Mouse (Mus musculus): ENCODE data around the gene Stau1. TPM values are rescaled to one million over a fixed set of nuclear protein-coding genes. Genes with fewer than 3 reads are reported as not detected.

Gene Stau1
- polyA plus RNA-seq, 1 experiment from 2014 or later, result 131 TPM

GRCm38 (mm10) chr2:166906523-166907182, 89.4 kb downstream of the Stau1 start:
- WGBS, result under 1% methylated on average over 28 of the region's 28 CpGs
- peak; percentile 34 for ATAC-seq
- no peaks in the 10 kb centered on the region for H3K27me3 ChIP-seq (replicated peaks; ENCODE audit: control insufficient read depth, insufficient read depth, low read length)

GRCm38 (mm10) chr2:166905711-166906522, 90.2 kb downstream of the Stau1 start, which contains the start of gene Cse1l:
Gene Cse1l, plus strand, starts transcription at chr2:166906040.
- Histone ChIP-seq H3K27me3 (replicated peaks; ENCODE audit: control insufficient read depth, insufficient read depth, low read length) (no peaks in the 10 kb centered on the region), H3K9ac (replicated peaks; ENCODE audit: low read depth, low read length) (peak within 1 kb of the TSS; percentile 91), H3K4me1 (replicated peaks; ENCODE audit: control insufficient read depth, insufficient read depth, low read length) (peaks cover 17% of the 10 kb centered on the region), H3K27ac (ENCODE audit: low read length) (peak within 1 kb of the TSS; percentile 99), H3K9me3 (ENCODE audit: control insufficient read depth, low read length) (no peaks in the 10 kb centered on the region), H3K4me2 (ENCODE audit: low read length) (peak within 1 kb of the TSS; percentile 84), H3K4me3 (replicated peaks; ENCODE audit: low read length) (peak within 1 kb of the TSS; percentile 98), H3K36me3 (ENCODE audit: control insufficient read depth, insufficient read depth) (no peaks in the 10 kb centered on the region)
- under 1% methylated on average over 80 of the region's 80 CpGs for WGBS
- ATAC-seq, result peak; percentile 97

More at GRCm38 (mm10) chr2:166906523-166907182, 89.4 kb downstream of the Stau1 start:
- Histone ChIP-seq H3K4me2 (ENCODE audit: low read length) (peak overlapping the region; percentile 84), H3K9me3 (ENCODE audit: control insufficient read depth, low read length) (no peaks in the 10 kb centered on the region), H3K9ac (replicated peaks; ENCODE audit: low read depth, low read length) (peak overlapping the region; percentile 91), H3K4me3 (replicated peaks; ENCODE audit: low read length) (peak overlapping the region; percentile 98), H3K27ac (ENCODE audit: low read length) (peak overlapping the region; percentile 99), H3K36me3 (ENCODE audit: control insufficient read depth, insufficient read depth) (no peaks in the 10 kb centered on the region), H3K4me1 (replicated peaks; ENCODE audit: control insufficient read depth, insufficient read depth, low read length) (peaks cover 17% of the 10 kb centered on the region)

DNA sequence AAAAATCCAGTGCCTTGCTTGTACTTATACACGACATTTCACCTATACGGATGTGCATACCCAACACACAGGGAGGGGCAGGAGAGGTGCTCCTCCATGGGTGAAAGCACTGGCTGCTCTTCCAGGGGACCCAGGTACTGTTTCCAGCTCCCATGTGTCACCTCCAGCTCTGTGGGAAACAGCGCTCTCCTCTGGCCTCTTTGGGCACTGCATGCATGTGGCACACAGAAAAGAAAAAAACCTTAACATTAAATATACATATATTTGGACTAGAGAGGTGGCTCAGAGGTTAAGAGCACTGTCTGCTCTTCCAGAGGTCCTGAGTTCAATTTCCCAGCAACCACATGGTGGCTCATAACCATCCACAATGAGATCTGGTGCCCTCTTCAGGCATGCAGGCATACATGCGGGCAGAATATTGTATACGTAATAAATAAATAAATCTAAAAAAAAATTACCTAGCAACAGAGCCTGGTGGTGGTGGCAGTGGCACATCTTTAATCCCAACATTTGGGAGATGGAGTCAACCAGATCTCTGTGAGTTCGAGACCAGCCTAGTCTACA, 92.3 kb downstream of the Stau1 start:
- 96% methylated on average over 6 of the region's 6 CpGs for WGBS
- Histone ChIP-seq H3K4me2 (ENCODE audit: low read length) (no peak overlapping the region), H3K27ac (ENCODE audit: low read length) (no peak overlapping the region), H3K4me1 (replicated peaks; ENCODE audit: control insufficient read depth, insufficient read depth, low read length) (peaks cover 17% of the 10 kb centered on the region), H3K9me3 (ENCODE audit: control insufficient read depth, low read length) (no peaks in the 10 kb centered on the region), H3K27me3 (replicated peaks; ENCODE audit: control insufficient read depth, insufficient read depth, low read length) (no peaks in the 10 kb centered on the region), H3K9ac (replicated peaks; ENCODE audit: low read depth, low read length) (no peak overlapping the region), H3K36me3 (ENCODE audit: control insufficient read depth, insufficient read depth) (no peaks in the 10 kb centered on the region), H3K4me3 (replicated peaks; ENCODE audit: low read length) (no peak overlapping the region)
- ATAC-seq, result no peak

- no peaks in the 10 kb centered on the region for H3K9me3 ChIP-seq (ENCODE audit: control insufficient read depth, low read length)
- no peaks in the 10 kb centered on the region for H3K36me3 ChIP-seq (ENCODE audit: control insufficient read depth, insufficient read depth)
- no peak overlapping the region for H3K4me2 ChIP-seq (ENCODE audit: low read length)
- ATAC-seq, result no peak
- H3K27me3 ChIP-seq (replicated peaks; ENCODE audit: control insufficient read depth, insufficient read depth, low read length), result no peaks in the 10 kb centered on the region
- no peak overlapping the region for H3K27ac ChIP-seq (ENCODE audit: low read length)
- H3K4me3 ChIP-seq (replicated peaks; ENCODE audit: low read length), result no peak overlapping the region
- WGBS, result 87% methylated on average over 8 of the region's 8 CpGs
- peaks cover 3% of the 10 kb centered on the region; the same call in 1 of the 2 replicates for H3K4me1 ChIP-seq (replicated peaks; ENCODE audit: control insufficient read depth, insufficient read depth, low read length)
- no peak overlapping the region for H3K9ac ChIP-seq (replicated peaks; ENCODE audit: low read depth, low read length)
Observed at GRCm38 (mm10) chr2:166900792-166901505, 95.2 kb downstream of the Stau1 start.

DNA sequence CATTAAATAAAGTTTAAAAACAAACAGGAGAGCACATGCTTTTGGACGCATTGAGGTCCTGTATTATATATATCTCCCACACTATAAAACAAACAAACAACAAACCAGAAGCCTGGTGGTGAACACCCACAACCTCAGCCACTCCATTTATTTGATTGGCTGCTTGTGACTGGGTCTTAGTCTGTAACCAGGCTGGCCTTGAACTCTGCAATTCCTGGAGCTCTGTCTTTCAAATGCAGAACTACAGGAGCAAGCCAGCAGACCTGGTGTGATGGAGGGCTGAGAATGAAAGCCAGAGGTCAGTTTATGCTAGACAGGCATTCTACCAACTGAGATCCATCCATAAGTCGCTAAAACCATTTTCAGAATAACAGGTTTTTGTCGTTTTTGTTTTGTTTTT, 96.4 kb downstream of the Stau1 start:
- H3K27ac ChIP-seq (ENCODE audit: low read length), result no peak overlapping the region
- ATAC-seq, result no peak
- no peak overlapping the region for H3K9ac ChIP-seq (replicated peaks; ENCODE audit: low read depth, low read length)
- H3K27me3 ChIP-seq (replicated peaks; ENCODE audit: control insufficient read depth, insufficient read depth, low read length), result no peaks in the 10 kb centered on the region
- no peak overlapping the region for H3K4me3 ChIP-seq (replicated peaks; ENCODE audit: low read length)
- H3K9me3 ChIP-seq (ENCODE audit: control insufficient read depth, low read length), result no peaks in the 10 kb centered on the region
- no peaks in the 10 kb centered on the region for H3K4me1 ChIP-seq (replicated peaks; ENCODE audit: control insufficient read depth, insufficient read depth, low read length)
- no peak overlapping the region for H3K4me2 ChIP-seq (ENCODE audit: low read length)
- 65% methylated on average over 3 of the region's 3 CpGs for WGBS
- H3K36me3 ChIP-seq (ENCODE audit: control insufficient read depth, insufficient read depth), result no peaks in the 10 kb centered on the region

- H3K4me1 ChIP-seq (replicated peaks; ENCODE audit: control insufficient read depth, insufficient read depth, low read length), result no peaks in the 10 kb centered on the region
- no peak overlapping the region for H3K9ac ChIP-seq (replicated peaks; ENCODE audit: low read depth, low read length)
- no peak for ATAC-seq
- H3K27me3 ChIP-seq (replicated peaks; ENCODE audit: control insufficient read depth, insufficient read depth, low read length), result no peaks in the 10 kb centered on the region
- no peak overlapping the region for H3K4me2 ChIP-seq (ENCODE audit: low read length)
- no peak overlapping the region for H3K27ac ChIP-seq (ENCODE audit: low read length)
- WGBS, result 92% methylated on average over 2 of the region's 2 CpGs
- no peaks in the 10 kb centered on the region for H3K36me3 ChIP-seq (ENCODE audit: control insufficient read depth, insufficient read depth)
- no peak overlapping the region for H3K4me3 ChIP-seq (replicated peaks; ENCODE audit: low read length)
- no peaks in the 10 kb centered on the region for H3K9me3 ChIP-seq (ENCODE audit: control insufficient read depth, low read length)
Observed at GRCm38 (mm10) chr2:166899161-166899560, 96.9 kb downstream of the Stau1 start.

Other genes starting within 250 kb of the Stau1 start
- gene Trp53rkb, start 203.8 kb downstream of the Stau1 start, polyA plus RNA-seq (2015; fragmentation: Nextera tagmentation; extraction: Ambion mirVana), result 8.7 and 9.0 TPM in 2 replicates
- 3.2 and 3.4 TPM in 2 replicates for gene Arfgef2, start 190.7 kb downstream of the Stau1 start, polyA plus RNA-seq (2015; fragmentation: Nextera tagmentation; extraction: Ambion mirVana)
- gene Cse1l, start 90.3 kb downstream of the Stau1 start, polyA plus RNA-seq (2015; fragmentation: Nextera tagmentation; extraction: Ambion mirVana), result 107 and 120 TPM in 2 replicates
- gene Ddx27, start 18.9 kb upstream of the Stau1 start, polyA plus RNA-seq (2015; fragmentation: Nextera tagmentation; extraction: Ambion mirVana), result 41.0 and 45.0 TPM in 2 replicates
- gene Znfx1, start 66.7 kb upstream of the Stau1 start, polyA plus RNA-seq (2015; fragmentation: Nextera tagmentation; extraction: Ambion mirVana), result 8.9 and 9.0 TPM in 2 replicates
- 2.3 and 3.2 TPM in 2 replicates for gene Kcnb1, start 193.9 kb upstream of the Stau1 start, polyA plus RNA-seq (2015; fragmentation: Nextera tagmentation; extraction: Ambion mirVana)
- 3.1 and 3.5 TPM in 2 replicates for gene Ptgis, start 244.3 kb upstream of the Stau1 start, polyA plus RNA-seq (2015; fragmentation: Nextera tagmentation; extraction: Ambion mirVana)